Mouse (Mus musculus) c-Kit-positive CD71-positive TER-119-negative erythroid progenitor cells, embryonic 14.5 days (primary cell): ENCODE data around the gene Gm3594.
"Not testable (repeated sequence)": the region's sequence is repeated elsewhere in the genome, so short reads cannot be mapped to it uniquely, and the experiment has no call there.

Experiments
- DNase-seq: peaks from one replicate; pipeline ENCODE4 v3.0.0-alpha.2; 2013; ENCODE audit warnings: low read depth

Gm3594 gene

DNA sequence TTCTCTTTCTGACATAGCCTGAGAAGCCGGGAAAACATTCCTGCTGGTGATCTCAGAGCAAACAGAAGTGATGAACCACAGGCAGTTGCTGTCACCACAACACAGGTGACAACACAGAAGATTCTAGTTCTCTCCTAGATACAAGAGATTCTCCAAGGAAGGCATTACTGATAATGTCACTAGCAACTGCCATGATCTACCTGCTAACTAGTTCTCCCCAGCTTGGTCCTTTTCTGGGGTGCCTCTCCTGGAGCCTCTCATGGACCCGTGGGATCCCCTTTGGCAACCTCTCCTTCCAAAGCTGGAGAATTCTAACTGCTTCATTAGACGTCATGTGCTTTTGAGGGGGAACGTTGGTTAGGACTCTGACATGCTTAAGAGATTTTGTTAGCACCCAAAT, at the start of gene Gm3594:
Gm3594 (minus strand) TSS at position 101 of the 400 bp plus-strand sequence.
- not testable (repeated sequence) for DNase-seq

DNA sequence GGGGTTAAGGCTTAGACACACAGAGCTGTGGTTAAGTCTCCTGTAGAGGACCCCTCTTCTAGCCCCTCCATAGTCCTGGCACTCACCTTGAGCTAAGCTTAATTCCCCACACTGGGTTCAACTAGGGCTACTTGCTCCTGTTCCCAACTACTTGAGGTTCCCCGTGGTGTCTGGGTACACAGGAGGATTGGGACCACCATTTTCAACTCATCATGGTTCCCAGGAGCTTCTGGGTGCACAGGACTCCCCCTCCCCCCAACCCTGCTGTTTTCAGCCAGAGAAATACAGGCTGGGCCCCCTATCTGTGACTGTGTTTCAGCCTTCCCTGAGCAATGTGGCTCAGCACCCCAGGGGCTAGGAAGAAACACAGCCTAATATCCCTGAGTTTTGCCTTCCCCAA, 41.9 kb upstream of the Gm3594 start:
- DNase-seq: not testable (repeated sequence)

DNA sequence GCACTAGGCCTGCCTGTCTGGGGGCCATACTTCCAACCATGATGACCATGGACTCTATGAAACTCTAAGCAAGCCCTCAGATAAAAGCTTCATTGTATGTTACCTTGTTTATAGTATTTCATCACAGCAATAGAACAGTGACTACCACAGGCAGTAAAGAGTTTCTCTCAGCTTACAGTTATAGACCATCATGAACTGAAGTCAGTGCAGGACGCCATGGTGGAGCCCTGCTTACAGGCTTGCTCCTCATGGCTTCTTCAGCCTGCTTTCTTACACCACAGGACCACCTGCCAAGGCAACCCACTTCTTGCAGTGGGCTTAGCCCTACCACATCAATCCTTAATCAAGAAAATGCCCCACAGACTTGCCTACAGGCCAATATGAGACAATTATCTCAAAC, 41.1 kb upstream of the Gm3594 start:
- not testable (repeated sequence) for DNase-seq

DNA sequence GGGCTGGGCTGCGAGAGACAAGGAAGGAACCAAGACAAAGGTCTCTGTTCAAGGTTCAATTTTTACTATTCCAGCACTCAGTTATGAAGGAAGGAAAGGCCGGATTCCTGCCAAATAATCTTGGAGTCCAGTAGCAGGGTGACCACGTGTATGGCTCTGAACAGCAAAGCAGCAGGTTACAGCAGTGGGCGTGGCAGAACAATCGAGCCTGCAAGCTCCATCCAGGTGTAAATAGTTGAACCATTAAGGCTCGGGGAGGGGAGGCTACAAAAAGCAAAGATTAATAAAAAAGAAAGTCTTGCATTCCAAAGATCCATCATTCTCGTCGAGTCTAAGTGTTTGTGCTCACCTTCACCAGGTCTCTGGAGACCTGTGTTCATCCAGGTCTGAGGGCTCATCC, 37.7 kb upstream of the Gm3594 start:
- not testable (repeated sequence) for DNase-seq

DNA sequence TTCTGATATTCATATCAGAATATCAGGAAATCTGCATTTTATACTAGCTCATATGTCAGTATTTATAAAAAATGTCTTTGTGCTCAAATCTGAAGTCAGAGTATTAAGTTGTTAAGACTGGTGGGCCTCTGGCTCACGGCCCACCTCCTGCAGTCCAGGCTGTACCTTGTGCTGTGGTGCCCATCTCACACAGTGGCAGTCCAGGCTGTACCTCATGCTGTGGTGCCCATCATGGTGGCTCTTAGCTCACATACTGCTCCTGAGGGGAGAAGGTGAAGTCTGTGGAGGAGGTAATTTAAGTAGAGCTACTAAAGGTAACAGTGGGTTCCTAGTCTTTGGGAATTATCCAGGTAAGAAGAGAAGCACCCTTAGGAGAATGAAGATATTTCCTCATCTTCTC, 27.4 kb upstream of the Gm3594 start:
- DNase-seq: not testable (repeated sequence)

DNA sequence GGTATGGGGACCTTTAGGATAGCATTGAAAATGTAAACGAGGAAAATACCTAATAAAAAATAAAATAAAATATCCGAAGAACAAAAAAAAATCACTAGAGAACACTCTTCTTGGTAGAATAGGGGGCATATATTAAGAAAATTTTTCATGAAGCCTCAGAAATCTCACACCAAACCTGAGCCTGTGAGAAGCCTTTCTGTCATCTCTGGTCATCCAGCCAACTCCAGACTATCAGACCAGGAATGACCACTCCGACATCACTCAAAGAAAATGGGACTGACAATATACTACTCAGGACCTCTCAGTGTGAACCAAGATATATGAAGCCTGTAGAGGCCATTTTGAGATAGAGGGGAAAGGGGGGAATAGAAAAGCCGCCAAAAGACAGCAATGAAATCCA, 3.6 kb downstream of the Gm3594 start:
- DNase-seq: not testable (repeated sequence)

DNA sequence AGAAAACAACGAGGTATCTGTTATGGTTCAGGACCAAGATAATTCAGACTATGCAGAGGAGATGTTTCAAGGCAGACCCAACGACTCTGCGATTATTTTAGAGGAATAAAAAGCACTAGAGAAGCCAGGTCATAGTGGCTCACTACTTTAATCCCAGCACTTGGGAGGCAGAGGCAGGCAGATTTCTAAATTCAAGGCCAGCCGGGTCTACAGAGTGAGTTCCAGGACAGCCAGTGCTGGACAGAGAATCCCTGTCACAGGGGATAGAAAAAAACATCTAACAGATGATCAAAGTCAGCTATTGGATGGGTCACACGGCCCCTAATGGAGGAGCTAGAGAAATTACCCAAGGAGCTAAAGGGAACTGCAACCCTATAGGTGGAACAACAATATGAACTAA, 4.2 kb downstream of the Gm3594 start:
- not testable (repeated sequence) for DNase-seq

DNA sequence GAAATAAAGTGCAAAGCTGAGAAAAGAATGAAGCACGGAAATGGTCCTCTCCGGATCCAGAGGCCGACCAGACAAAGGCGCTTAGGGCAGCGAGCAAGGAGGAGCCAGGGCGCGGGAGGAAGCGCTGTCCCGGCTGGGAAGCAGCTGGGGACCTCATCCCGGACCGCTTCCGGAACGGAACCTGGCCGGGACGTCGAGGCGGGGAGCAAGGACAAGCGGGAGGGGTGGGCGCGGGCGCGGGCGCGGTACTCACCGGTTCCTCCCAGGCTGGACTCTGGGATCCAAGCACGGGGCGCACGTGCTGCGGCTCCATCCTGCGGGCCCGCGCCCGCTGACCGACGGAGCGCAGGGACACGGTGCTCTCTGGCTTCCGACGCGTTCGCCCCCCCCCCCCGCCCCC, 17.6 kb downstream of the Gm3594 start:
- DNase-seq: not testable (repeated sequence)

DNA sequence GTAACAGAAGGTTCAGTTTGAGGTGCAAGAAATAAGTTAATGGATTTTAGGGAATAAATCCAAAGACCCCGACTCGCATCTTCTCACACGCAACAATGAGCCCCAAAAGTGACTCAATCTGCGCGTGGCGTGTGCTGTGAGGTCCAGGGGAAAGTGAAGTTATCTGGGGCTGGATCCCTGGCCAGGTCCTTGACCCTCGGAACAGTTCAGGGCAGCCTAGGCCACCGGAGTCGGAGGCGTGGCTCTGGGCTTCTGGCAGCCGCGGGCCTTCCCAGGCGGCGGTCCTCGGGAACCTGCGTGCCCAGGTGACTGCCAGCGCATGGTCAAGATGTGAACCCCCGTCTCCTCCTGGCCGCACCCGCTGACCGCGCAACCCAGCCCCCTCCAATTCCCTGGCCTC, 18.1 kb downstream of the Gm3594 start:
- not testable (repeated sequence) for DNase-seq

DNA sequence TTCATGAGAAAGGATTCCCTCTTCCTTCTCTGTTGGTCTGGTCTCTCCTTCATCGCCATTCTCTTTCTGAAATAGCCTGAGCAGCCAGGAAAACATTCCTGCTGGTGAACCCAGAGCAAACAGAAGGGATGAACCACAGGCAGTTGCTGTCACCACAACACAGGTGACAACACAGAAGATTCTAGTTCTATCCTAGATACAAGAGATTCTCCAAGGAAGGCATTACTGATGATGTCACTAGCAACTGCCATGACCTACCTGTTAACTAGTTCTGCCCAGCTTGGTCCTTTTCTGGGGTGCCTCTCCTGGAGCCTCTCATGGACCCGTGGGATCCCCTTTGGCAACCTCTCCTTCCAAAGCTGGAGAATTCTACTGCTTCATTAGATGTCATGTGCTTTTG, 32.0 kb downstream of the Gm3594 start, which contains the start of gene Gm3591:
Gm3591 (minus strand) TSS at position 101 of the 400 bp plus-strand sequence.
- DNase-seq: not testable (repeated sequence)

DNA sequence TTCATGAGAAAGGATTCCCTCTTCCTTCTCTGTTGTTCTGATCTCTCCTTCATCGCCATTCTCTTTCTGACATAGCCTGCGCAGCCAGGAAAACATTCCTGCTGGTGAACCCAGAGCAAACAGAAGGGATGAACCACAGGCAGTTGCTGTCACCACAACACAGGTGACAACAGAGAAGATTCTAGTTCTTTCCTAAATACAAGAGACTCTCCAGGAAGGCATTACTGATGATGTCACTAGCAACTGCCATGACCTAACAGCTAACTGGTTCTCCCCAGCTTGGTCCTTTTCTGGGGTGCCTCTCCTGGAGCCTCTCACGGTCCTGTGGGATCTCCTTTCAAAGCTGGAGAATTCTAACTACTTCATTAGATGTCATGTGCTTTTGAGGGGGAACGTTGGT, 54.2 kb downstream of the Gm3594 start, which contains the start of gene Gm16440:
Gm16440 (minus strand) TSS at position 101 of the 400 bp plus-strand sequence.
- DNase-seq: not testable (repeated sequence)
